Mouse (Mus musculus): ENCODE measurements at regions not wholly inside any gene's neighbourhood (a gene's known extent, or its start where the extent isn't known, plus 50 kb on each side); places are given as distances from the start of the nearest gene placed in this dataset.
"Not testable (repeated sequence)": the region's sequence is repeated elsewhere in the genome, so short reads cannot be mapped to it uniquely, and the experiment has no call there.

- ATAC-seq (ENCODE audit: poor library complexity, severe bottlenecking), result peak; percentile 68
These were observed 158.1 kb downstream of the Adam6a start for GRCm38 (mm10) chr12:113701841-113702240.

- ATAC-seq (ENCODE audit: poor library complexity, severe bottlenecking), result peak; percentile 59; the same call in 1 of the 2 replicates
These were observed 172.7 kb downstream of the Adam6a start for GRCm38 (mm10) chr12:113716406-113716805.

GRCm38 (mm10) chr12:113735847-113736246, 192.1 kb downstream of the Adam6a start:
- ATAC-seq (ENCODE audit: poor library complexity, severe bottlenecking), result no peak

- ATAC-seq (ENCODE audit: poor library complexity, severe bottlenecking), result no peak
These were observed 202.6 kb downstream of the Adam6a start for GRCm38 (mm10) chr12:113746277-113746676.

GRCm38 (mm10) chr12:113747987-113748386, 204.3 kb downstream of the Adam6a start:
- no peak for ATAC-seq (ENCODE audit: poor library complexity, severe bottlenecking)

GRCm38 (mm10) chr12:113769587-113769986, 225.9 kb downstream of the Adam6a start:
- ATAC-seq (ENCODE audit: poor library complexity, severe bottlenecking), result no peak

GRCm38 (mm10) chr12:113795876-113796275, 252.2 kb downstream of the Adam6a start:
- ATAC-seq (ENCODE audit: poor library complexity, severe bottlenecking), result peak; percentile 30; the same call in 1 of the 2 replicates

- ATAC-seq (ENCODE audit: poor library complexity, severe bottlenecking), result peak; percentile 33; the same call in 1 of the 2 replicates
These were observed 282.7 kb downstream of the Adam6a start for GRCm38 (mm10) chr12:113826377-113826776.

GRCm38 (mm10) chr12:113858893-113859292, 315.2 kb downstream of the Adam6a start:
- ATAC-seq (ENCODE audit: poor library complexity, severe bottlenecking), result peak; percentile 54

GRCm38 (mm10) chr12:113878826-113879225, 335.1 kb downstream of the Adam6a start:
- ATAC-seq (ENCODE audit: poor library complexity, severe bottlenecking), result no peak

- no peak for ATAC-seq (ENCODE audit: poor library complexity, severe bottlenecking)
These were observed 352.4 kb downstream of the Adam6a start for GRCm38 (mm10) chr12:113896152-113896551.

- ATAC-seq (ENCODE audit: poor library complexity, severe bottlenecking), result no peak
These were observed 362.8 kb downstream of the Adam6a start for GRCm38 (mm10) chr12:113906459-113906858.

GRCm38 (mm10) chr12:113907751-113908150, 364.0 kb downstream of the Adam6a start:
- no peak for ATAC-seq (ENCODE audit: poor library complexity, severe bottlenecking)

- no peak for ATAC-seq (ENCODE audit: poor library complexity, severe bottlenecking)
These were observed 368.1 kb downstream of the Adam6a start for GRCm38 (mm10) chr12:113911770-113912169.

- ATAC-seq (ENCODE audit: poor library complexity, severe bottlenecking), result no peak
These were observed 397.0 kb downstream of the Adam6a start for GRCm38 (mm10) chr12:113940721-113941120.

GRCm38 (mm10) chr12:113943661-113944327, 400.1 kb downstream of the Adam6a start:
- ATAC-seq (ENCODE audit: poor library complexity, severe bottlenecking), result not testable (repeated sequence)

- ATAC-seq (ENCODE audit: poor library complexity, severe bottlenecking), result not testable (repeated sequence)
These were observed 402.1 kb downstream of the Adam6a start for GRCm38 (mm10) chr12:113945786-113946185.

- peak; percentile 79 for ATAC-seq (ENCODE audit: poor library complexity, severe bottlenecking)
These were observed 404.3 kb downstream of the Adam6a start for GRCm38 (mm10) chr12:113948017-113948416.

- no peak for ATAC-seq (ENCODE audit: poor library complexity, severe bottlenecking)
These were observed 430.6 kb downstream of the Adam6a start for GRCm38 (mm10) chr12:113974271-113974670.

- ATAC-seq (ENCODE audit: poor library complexity, severe bottlenecking), result peak; percentile 88
These were observed 437.9 kb downstream of the Adam6a start for GRCm38 (mm10) chr12:113981613-113982012.

- ATAC-seq (ENCODE audit: poor library complexity, severe bottlenecking), result no peak
These were observed 443.7 kb downstream of the Adam6a start for GRCm38 (mm10) chr12:113987233-113987990.

GRCm38 (mm10) chr12:113992425-113992824, 448.7 kb downstream of the Adam6a start:
- ATAC-seq (ENCODE audit: poor library complexity, severe bottlenecking), result no peak

Data from megakaryocyte, adult 5-6 weeks (primary cell).